In genomic region chr8:87753148-87753547, GRCm38 (mm10) we compare ENCODE assay signal across 8 mouse cellular contexts.
DNase-seq lines count a peak whose midpoint lies in the region; ATAC-seq and TF ChIP-seq lines count a peak whose summit lies in the region.

No protein-coding gene starts in this region.

- H3K4me1 ChIP-seq in forebrain, embryonic 12.5 days: peaks cover 25% of the 10 kb centered on the region
- peaks cover 12% of the 10 kb centered on the region for H3K4me1 ChIP-seq in forebrain, embryonic 16.5 days (replicated peaks; ENCODE audit: control insufficient read depth, insufficient read depth, low read length)
- no peaks in the 10 kb centered on the region; the same call in 1 of the 2 replicates for H3K4me1 ChIP-seq in midbrain, postnatal 0 days (ENCODE audit: insufficient read depth, low read length)
- H3K4me1 ChIP-seq in midbrain, embryonic 10.5 days: peaks cover 41% of the 10 kb centered on the region
- H3K4me1 ChIP-seq in hindbrain, embryonic 10.5 days (replicated peaks): peaks cover 49% of the 10 kb centered on the region
- H3K4me1 ChIP-seq in forebrain, embryonic 11.5 days (replicated peaks; ENCODE audit: control insufficient read depth, insufficient read depth, low read length): 0 out of 2 replicates have a peak, but pooled peaks cover 2% of the 10 kb centered on the region

- H3K27me3 ChIP-seq in forebrain, embryonic 12.5 days: no peaks in the 10 kb centered on the region
- no peaks in the 10 kb centered on the region for H3K27me3 ChIP-seq in forebrain, embryonic 16.5 days (replicated peaks; ENCODE audit: control insufficient read depth, insufficient read depth, low read length)
- H3K27me3 ChIP-seq in midbrain, postnatal 0 days (ENCODE audit: insufficient read depth, low read length): no peaks in the 10 kb centered on the region
- H3K27me3 ChIP-seq in midbrain, embryonic 10.5 days (ENCODE audit: low read depth, poor library complexity, severe bottlenecking): no peaks in the 10 kb centered on the region
- H3K27me3 ChIP-seq in hindbrain, embryonic 10.5 days (ENCODE audit: insufficient read depth, poor library complexity, severe bottlenecking): no peaks in the 10 kb centered on the region
- no peaks in the 10 kb centered on the region for H3K27me3 ChIP-seq in forebrain, embryonic 11.5 days (ENCODE audit: control insufficient read depth, insufficient read depth, low read length)

- no peak overlapping the region for H3K4me2 ChIP-seq in forebrain, embryonic 12.5 days
- H3K4me2 ChIP-seq in forebrain, embryonic 16.5 days (ENCODE audit: low read length): no peak overlapping the region
- no peak overlapping the region for H3K4me2 ChIP-seq in midbrain, postnatal 0 days (ENCODE audit: low read depth, low read length, poor library complexity, severe bottlenecking)
- no peak overlapping the region for H3K4me2 ChIP-seq in forebrain, embryonic 11.5 days (ENCODE audit: low read depth, low read length, severe bottlenecking)

- H3K27ac ChIP-seq in forebrain, embryonic 12.5 days: no peak overlapping the region
- H3K27ac ChIP-seq in forebrain, embryonic 16.5 days (ENCODE audit: low read length): no peak overlapping the region
- H3K27ac ChIP-seq in midbrain, postnatal 0 days (ENCODE audit: low read depth, low read length): no peak overlapping the region
- H3K27ac ChIP-seq in midbrain, embryonic 10.5 days (replicated peaks): no peak overlapping the region
- peak overlapping the region; percentile 62; the same call in 1 of the 2 replicates for H3K27ac ChIP-seq in hindbrain, embryonic 10.5 days
- no peak overlapping the region for H3K27ac ChIP-seq in forebrain, embryonic 11.5 days (ENCODE audit: low read depth, low read length)

- no peak for DNase-seq in midbrain, postnatal 0 days (ENCODE audit: low spot score)
- DNase-seq in midbrain, embryonic 10.5 days (ENCODE audit: low spot score): no peak
- DNase-seq in hindbrain, embryonic 10.5 days (ENCODE audit: low spot score): no peak
- DNase-seq in retina, embryonic 14.5 days (ENCODE audit: low spot score): peak; percentile 67
- no peak for DNase-seq in thymus, postnatal 14 days
- no peak for DNase-seq in forebrain, embryonic 11.5 days (ENCODE audit: low spot score)

- H3K4me3 ChIP-seq in forebrain, embryonic 12.5 days (replicated peaks): no peak overlapping the region
- no peak overlapping the region for H3K4me3 ChIP-seq in forebrain, embryonic 16.5 days (replicated peaks; ENCODE audit: low read length)
- no peak overlapping the region for H3K4me3 ChIP-seq in midbrain, postnatal 0 days (ENCODE audit: low read depth, low read length)
- H3K4me3 ChIP-seq in midbrain, embryonic 10.5 days: no peak overlapping the region
- H3K4me3 ChIP-seq in hindbrain, embryonic 10.5 days: no peak overlapping the region
- H3K4me3 ChIP-seq in forebrain, embryonic 11.5 days (ENCODE audit: low read depth, low read length): no peak overlapping the region

- ATAC-seq in forebrain, embryonic 12.5 days (ENCODE audit: low FRiP score): peak; percentile 33
- no peak for ATAC-seq in forebrain, embryonic 16.5 days
- ATAC-seq in midbrain, postnatal 0 days (ENCODE audit: low FRiP score): no peak
- no peak for ATAC-seq in forebrain, embryonic 11.5 days (replicated peaks; ENCODE audit: low FRiP score)

- H3K9me3 ChIP-seq in forebrain, embryonic 12.5 days: no peaks in the 10 kb centered on the region
- H3K9me3 ChIP-seq in forebrain, embryonic 16.5 days (ENCODE audit: control insufficient read depth, low read length): no peaks in the 10 kb centered on the region
- no peaks in the 10 kb centered on the region for H3K9me3 ChIP-seq in midbrain, postnatal 0 days (ENCODE audit: low read length)
- H3K9me3 ChIP-seq in midbrain, embryonic 10.5 days (replicated peaks): no peaks in the 10 kb centered on the region
- H3K9me3 ChIP-seq in hindbrain, embryonic 10.5 days: no peaks in the 10 kb centered on the region
- no peaks in the 10 kb centered on the region for H3K9me3 ChIP-seq in forebrain, embryonic 11.5 days (ENCODE audit: control insufficient read depth, low read length)

- peak; percentile 64 for TF ChIP-seq CTCF in midbrain, postnatal 0 days (IDR thresholded peaks at IDR 0.05)

- WGBS in forebrain, embryonic 12.5 days: 72% methylated on average over 8 of the region's 8 CpGs
- WGBS in forebrain, embryonic 16.5 days: 66% methylated on average over 8 of the region's 8 CpGs
- WGBS in midbrain, postnatal 0 days: 65% methylated on average over 8 of the region's 8 CpGs
- WGBS in midbrain, embryonic 10.5 days: 79% methylated on average over 8 of the region's 8 CpGs
- 74% methylated on average over 8 of the region's 8 CpGs for whole genome bisulfite sequencing in hindbrain, embryonic 10.5 days
- 70% methylated on average over 8 of the region's 8 CpGs for WGBS in forebrain, embryonic 11.5 days

- H3K9ac ChIP-seq in forebrain, embryonic 12.5 days: no peak overlapping the region
- no peak overlapping the region for H3K9ac ChIP-seq in forebrain, embryonic 16.5 days (replicated peaks; ENCODE audit: low read depth, low read length)
- H3K9ac ChIP-seq in midbrain, postnatal 0 days (replicated peaks; ENCODE audit: low read length, poor library complexity, severe bottlenecking): no peak overlapping the region
- H3K9ac ChIP-seq in forebrain, embryonic 11.5 days (ENCODE audit: low read length): no peak overlapping the region

- 0 out of 2 replicates have a peak, but pooled peaks cover 3% of the 10 kb centered on the region for H3K36me3 ChIP-seq in forebrain, embryonic 12.5 days (replicated peaks)
- no peaks in the 10 kb centered on the region for H3K36me3 ChIP-seq in forebrain, embryonic 16.5 days (ENCODE audit: control insufficient read depth, insufficient read depth)
- H3K36me3 ChIP-seq in midbrain, postnatal 0 days (ENCODE audit: insufficient read depth, low read length): no peaks in the 10 kb centered on the region
- peaks cover 18% of the 10 kb centered on the region for H3K36me3 ChIP-seq in midbrain, embryonic 10.5 days
- H3K36me3 ChIP-seq in hindbrain, embryonic 10.5 days: peaks cover 15% of the 10 kb centered on the region; the same call in 1 of the 2 replicates
- H3K36me3 ChIP-seq in forebrain, embryonic 11.5 days (ENCODE audit: control insufficient read depth, insufficient read depth, low read length): no peaks in the 10 kb centered on the region
